Mouse (Mus musculus) embryonic facial prominence, embryonic 13.5 days (tissue): Measurements from ENCODE around the gene Acvr1. TPM values are rescaled to one million over a fixed set of nuclear protein-coding genes. Genes with fewer than 3 reads are reported as not detected.

ENCODE experiments used
- ATAC-seq: fragments of 200-750 bp; cut with Nextera tagmentation; 2 replicates; pipeline ENCODE4 v1.8.0; 2017; ENCODE audit warnings: low read depth; ENCODE audit not compliant: insufficient number of reproducible peaks, insufficient read depth, low FRiP score, low TSS enrichment
- H3K27ac ChIP-seq: fragments of 300-500 bp; sonication (generic); 2 replicates; pipeline ENCODE4 v1.5.1; 2015; ENCODE audit warnings: moderate library complexity, mild to moderate bottlenecking, inconsistent platforms
- H3K27me3 ChIP-seq: fragments of 300-500 bp; sonication (generic); 2 replicates; pipeline ENCODE4 v1.6.1; 2015; ENCODE audit warnings: mild to moderate bottlenecking, inconsistent platforms
- H3K36me3 ChIP-seq: fragments of 300-500 bp; sonication (generic); 2 replicates; pipeline ENCODE4 v1.6.1; 2015; ENCODE audit warnings: mild to moderate bottlenecking, inconsistent platforms
- H3K4me1 ChIP-seq: fragments of 300-500 bp; sonication (generic); 2 replicates; pipeline ENCODE4 v1.6.1; 2015; ENCODE audit warnings: inconsistent platforms
- H3K4me2 ChIP-seq: fragments of 300-500 bp; sonication (generic); 2 replicates; pipeline ENCODE4 v1.6.1; 2015; ENCODE audit warnings: moderate library complexity, mild to moderate bottlenecking, inconsistent platforms
- H3K4me3 ChIP-seq: fragments of 300-500 bp; sonication (generic); 2 replicates; pipeline ENCODE4 v1.5.1; 2015; ENCODE audit warnings: mild to moderate bottlenecking, inconsistent platforms
- H3K9ac ChIP-seq: fragments of 300-500 bp; sonication (generic); 2 replicates; pipeline ENCODE4 v1.6.1; 2015; ENCODE audit warnings: mild to moderate bottlenecking, inconsistent platforms
- H3K9me3 ChIP-seq: fragments of 300-500 bp; sonication (generic); 2 replicates; pipeline ENCODE4 v1.6.1; 2016; ENCODE audit warnings: inconsistent platforms
- WGBS: fragments of 180-500 bp; shearing (Covaris S2); methylation state at CpG from one replicate; pipeline ENCODE4 v1.1.7; 2015; ENCODE audit warnings: mixed read lengths; 5-methylcytosine and 5-hydroxymethylcytosine counted together
- polyA plus RNA-seq: library from polyadenylated mRNA; unstranded; fragments of >200 nt; fragmentation: Nextera tagmentation; extraction: Ambion mirVana; gene quantifications from 2 replicates; pipeline ENCODE4 v1.2.1, GENCODE M21; 2015

The Acvr1 gene
- polyA plus RNA-seq, 1 experiment from 2014 or later: 8.9 TPM

DNA sequence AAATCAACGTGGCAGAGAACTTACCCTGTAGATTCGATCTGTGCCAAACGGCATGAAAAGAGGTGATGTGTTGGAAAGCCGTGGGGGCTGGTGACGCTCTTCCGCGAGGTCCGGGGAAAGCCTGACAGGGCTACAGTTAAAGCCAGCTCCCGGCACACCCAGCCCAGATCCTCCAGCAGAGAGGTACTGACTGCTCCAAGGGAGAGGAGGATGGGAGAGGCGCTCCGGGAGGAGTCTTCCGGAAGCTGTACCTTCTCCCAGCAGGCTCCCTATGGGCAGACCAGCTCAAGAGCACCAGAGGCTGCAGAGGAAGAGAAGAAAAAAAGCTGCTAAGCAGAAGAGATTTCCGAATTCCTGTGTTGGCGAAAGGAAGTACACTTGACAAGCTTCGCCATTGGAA is 51.0 kb downstream of the Acvr1 start:
- ATAC-seq: no peak
- 51% methylated on average over 15 of the region's 15 CpGs for WGBS
- Histone ChIP-seq H3K27me3 (no peaks in the 10 kb centered on the region), H3K27ac (peak overlapping the region; percentile 28), H3K4me3 (no peak overlapping the region), H3K36me3 (peaks cover 4% of the 10 kb centered on the region; the same call in 1 of the 2 replicates), H3K9me3 (no peaks in the 10 kb centered on the region), H3K4me1 (peaks cover 33% of the 10 kb centered on the region), H3K9ac (no peak overlapping the region), H3K4me2 (peak overlapping the region; percentile 21; the same call in 1 of the 2 replicates)

DNA sequence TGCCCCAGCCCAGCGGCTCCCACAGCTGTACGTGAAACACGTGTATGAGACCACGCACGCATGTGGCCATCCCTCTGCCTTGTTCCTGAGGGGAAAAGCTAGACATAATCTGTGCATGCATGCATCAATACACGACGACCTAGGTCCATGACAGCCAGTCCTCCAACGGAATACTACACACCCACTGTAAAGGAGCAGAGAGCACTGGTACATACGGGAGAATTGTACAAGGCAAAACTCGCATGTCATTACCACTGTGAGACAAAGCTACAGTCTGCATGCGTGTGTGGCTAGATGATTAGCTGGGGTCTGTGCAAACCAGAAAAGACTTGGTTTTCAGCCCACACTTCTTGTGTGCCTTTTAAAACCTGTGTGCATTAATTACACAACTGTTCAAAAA is 52.5 kb downstream of the Acvr1 start:
- Histone ChIP-seq H3K36me3 (peaks cover 4% of the 10 kb centered on the region; the same call in 1 of the 2 replicates), H3K9ac (no peak overlapping the region), H3K4me1 (peaks cover 42% of the 10 kb centered on the region), H3K27ac (no peak overlapping the region), H3K9me3 (no peaks in the 10 kb centered on the region), H3K4me3 (no peak overlapping the region), H3K27me3 (no peaks in the 10 kb centered on the region), H3K4me2 (no peak overlapping the region)
- ATAC-seq: no peak
- 93% methylated on average over 11 of the region's 11 CpGs for WGBS

DNA sequence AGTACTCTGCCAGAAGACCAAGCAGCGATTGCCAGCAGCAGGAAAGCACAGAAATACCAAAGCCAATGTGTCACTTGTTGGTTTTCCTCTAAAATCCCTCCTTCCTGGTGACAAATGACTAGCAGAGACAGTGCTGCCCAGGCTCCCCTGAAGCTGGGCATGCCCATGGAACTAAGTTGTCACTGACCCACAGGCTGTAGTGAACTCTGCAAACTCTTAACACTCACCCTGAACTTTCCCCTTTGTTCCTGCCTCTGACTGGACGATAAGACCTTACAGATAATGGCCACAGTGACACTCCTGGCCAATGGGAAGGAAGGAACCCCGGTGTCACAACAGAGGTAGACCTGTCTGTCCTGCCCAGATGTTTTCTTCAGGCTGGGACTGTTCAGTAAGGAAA is 53.7 kb downstream of the Acvr1 start:
- H3K36me3 ChIP-seq: peaks cover 4% of the 10 kb centered on the region; the same call in 1 of the 2 replicates
- H3K4me3 ChIP-seq: no peak overlapping the region
- H3K9me3 ChIP-seq: no peaks in the 10 kb centered on the region
- H3K4me1 ChIP-seq: peaks cover 42% of the 10 kb centered on the region
- H3K4me2 ChIP-seq: no peak overlapping the region
- H3K27me3 ChIP-seq: no peaks in the 10 kb centered on the region
- H3K9ac ChIP-seq: no peak overlapping the region
- no peak overlapping the region for H3K27ac ChIP-seq
- 79% methylated on average over 3 of the region's 3 CpGs for WGBS
- no peak for ATAC-seq

DNA sequence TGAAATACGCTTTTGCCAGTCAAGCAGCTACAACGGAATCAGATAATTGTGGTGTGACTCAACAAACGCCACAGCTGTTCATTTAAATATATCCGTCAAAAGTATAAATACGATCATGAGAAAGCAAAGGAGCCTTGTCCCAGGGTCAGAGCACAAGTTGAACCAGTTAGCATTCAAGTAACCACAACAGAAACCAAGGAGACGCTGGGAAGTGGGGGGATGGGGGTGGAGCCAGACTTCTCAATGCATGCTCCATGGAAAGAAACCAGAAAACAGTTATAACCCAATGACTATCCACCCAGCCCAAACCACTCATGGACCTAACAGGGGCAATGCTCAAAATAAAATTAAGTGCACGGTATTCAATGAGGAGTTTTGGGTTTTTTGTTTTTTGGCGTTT is 56.8 kb downstream of the Acvr1 start:
- Histone ChIP-seq H3K27ac (no peak overlapping the region), H3K4me1 (peaks cover 38% of the 10 kb centered on the region), H3K4me2 (no peak overlapping the region), H3K9me3 (no peaks in the 10 kb centered on the region), H3K9ac (no peak overlapping the region), H3K27me3 (no peaks in the 10 kb centered on the region), H3K36me3 (peaks cover 9% of the 10 kb centered on the region; the same call in 1 of the 2 replicates), H3K4me3 (no peak overlapping the region)
- no peak for ATAC-seq
- WGBS: 66% methylated on average over 8 of the region's 8 CpGs

DNA sequence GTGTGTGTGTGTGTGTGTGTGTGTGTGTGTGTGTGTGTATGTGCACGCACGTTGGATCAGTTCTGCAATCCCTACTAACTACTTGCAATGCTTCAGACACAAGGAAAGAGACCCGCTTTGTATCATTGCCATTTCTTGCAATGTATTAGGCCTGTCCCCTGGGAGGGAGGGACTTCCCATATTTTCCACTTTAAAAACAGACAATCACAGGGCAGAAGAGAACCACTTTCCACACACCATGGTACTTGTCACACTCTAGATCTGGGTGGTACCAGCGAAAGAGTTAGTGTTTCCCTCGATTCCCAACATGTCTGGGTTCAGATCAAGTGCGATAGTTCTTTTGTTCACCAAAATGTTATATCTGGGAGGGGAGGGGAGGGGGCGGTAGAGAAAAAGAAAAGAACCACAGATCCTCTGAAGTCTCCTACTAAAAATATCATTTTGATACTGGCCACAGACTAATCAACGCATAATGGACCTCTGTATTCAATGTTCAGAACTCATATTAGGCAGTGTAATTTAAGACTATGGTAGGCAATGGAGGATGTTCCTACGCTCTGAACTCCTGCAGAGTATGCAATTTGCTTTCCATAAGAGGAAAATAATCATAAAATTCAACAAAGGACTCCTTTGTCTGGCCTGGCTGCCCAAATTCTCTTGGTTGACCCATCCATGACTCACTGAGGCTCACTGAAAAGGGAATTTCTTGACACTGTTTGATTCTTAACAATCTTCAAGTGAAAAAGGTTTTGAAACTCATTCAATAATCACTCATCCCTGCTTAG is 61.5 kb downstream of the Acvr1 start:
- no peak overlapping the region for H3K9ac ChIP-seq
- WGBS: 78% methylated on average over 9 of the region's 9 CpGs
- ATAC-seq: no peak
- H3K36me3 ChIP-seq: peaks cover 6% of the 10 kb centered on the region; the same call in 1 of the 2 replicates
- no peaks in the 10 kb centered on the region for H3K27me3 ChIP-seq
- no peak overlapping the region for H3K4me3 ChIP-seq
- no peaks in the 10 kb centered on the region for H3K9me3 ChIP-seq
- H3K4me2 ChIP-seq: no peak overlapping the region
- H3K4me1 ChIP-seq: peaks cover 18% of the 10 kb centered on the region
- H3K27ac ChIP-seq: no peak overlapping the region

DNA sequence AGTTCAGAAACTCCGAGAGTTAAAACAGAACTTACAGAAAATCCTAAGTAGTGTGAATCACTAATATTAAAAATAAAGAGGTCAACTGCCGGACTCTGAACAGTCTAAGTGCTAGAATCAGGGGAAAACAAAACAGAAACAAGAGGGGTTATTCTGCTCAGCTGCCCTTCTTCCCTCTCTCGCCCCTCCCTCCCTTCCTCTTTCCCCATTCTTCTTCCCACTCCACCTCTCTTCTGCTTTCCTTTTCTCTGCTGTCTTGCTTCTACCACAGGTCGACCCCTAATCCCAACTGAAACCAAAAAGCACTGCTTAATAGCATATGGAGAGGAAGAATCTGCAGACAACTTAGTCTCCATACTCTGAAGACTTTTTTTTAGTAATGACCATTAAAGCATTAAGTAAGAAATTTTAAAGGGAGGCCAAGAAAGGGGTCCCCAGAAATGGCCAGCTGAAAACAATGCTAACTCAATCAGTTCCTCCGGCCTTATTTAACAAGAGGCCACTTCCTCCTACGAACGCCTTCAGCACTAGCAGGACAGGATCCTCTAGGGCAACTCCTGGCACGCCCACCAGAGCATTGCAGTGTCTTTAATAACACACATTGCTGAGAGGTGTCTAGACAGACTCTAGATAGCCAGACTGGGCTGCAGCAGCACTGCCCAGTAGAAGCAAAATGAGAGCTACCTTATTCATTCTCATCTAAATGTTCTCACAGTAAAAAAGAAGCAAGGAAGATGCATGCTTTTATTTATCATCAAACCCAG is 70.1 kb downstream of the Acvr1 start:
- Histone ChIP-seq H3K9ac (no peak overlapping the region), H3K27me3 (no peaks in the 10 kb centered on the region), H3K4me2 (no peak overlapping the region), H3K9me3 (no peaks in the 10 kb centered on the region), H3K4me3 (no peak overlapping the region), H3K27ac (no peak overlapping the region; the same call in 1 of the 2 replicates), H3K36me3 (peaks cover 7% of the 10 kb centered on the region; the same call in 1 of the 2 replicates), H3K4me1 (no peaks in the 10 kb centered on the region)
- 59% methylated on average over 8 of the region's 8 CpGs for WGBS
- no peak for ATAC-seq

DNA sequence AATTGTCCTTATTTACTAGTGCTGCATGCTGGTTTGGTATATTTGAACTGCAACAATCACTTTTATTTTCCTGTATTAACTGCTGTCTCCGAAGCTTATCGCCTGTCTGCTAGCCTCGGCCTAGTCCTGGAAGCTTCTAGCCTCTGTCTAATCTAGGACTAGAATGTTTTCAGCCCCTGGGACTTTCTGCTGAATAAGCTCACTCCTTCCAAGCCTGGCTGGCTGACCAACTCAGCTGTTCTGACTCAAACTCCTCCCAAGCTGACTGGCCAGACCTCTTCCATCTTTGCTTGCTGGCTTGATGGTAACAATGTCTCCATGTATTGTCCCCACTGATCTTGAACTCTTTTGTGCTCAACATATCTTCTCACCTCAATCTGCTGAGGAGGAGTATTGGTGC is 71.7 kb downstream of the Acvr1 start:
- Histone ChIP-seq H3K4me1 (no peaks in the 10 kb centered on the region), H3K27ac (no peak overlapping the region), H3K4me3 (no peak overlapping the region), H3K9me3 (no peaks in the 10 kb centered on the region), H3K4me2 (no peak overlapping the region), H3K36me3 (peaks cover 7% of the 10 kb centered on the region; the same call in 1 of the 2 replicates), H3K27me3 (no peaks in the 10 kb centered on the region), H3K9ac (no peak overlapping the region)
- WGBS: 89% methylated on average over 3 of the region's 3 CpGs
- no peak for ATAC-seq

DNA sequence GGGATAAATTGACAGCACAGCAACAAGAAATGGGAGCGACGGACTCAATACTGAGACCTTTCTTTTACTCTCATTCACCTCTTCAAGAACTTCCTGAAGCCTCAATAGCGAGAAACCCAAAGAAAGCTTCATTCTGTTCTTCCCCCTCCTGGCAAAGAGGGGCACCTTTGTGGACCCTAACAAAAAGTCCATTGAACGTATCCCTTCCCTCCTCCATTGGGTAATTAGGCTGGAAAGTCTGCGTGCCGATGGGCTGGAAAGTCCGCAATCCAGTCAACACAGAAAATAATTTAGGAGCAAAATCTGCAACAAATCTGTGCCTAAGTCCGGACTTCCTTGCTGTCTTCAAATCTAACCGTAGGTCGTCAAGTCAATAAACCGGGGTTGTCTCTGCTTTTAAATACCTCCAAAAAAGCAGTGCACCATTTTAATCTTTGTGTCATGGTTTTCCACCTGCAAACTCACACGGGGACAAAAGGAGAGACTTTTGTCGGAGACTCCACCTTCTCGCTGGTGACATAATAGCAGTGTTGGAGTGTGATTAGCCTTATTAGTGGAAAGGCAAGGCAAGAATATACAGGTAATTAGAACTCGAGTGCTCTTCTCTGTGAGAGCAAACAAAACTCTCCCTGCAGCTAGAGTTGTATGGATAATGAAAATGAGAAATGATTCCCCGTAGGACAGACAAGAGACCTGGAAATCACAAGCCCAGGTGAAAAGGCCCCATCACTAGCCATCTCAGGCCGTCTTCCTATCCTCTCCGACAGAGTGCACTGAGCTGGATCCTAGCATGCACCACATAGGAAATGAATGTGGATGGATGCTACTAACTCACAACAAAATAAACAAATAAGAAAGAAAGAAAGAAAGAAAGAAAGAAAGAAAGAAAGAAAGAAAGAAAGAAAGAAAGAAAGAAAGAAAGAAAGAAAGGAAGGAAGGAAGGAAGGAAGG is 73.0 kb downstream of the Acvr1 start:
- ATAC-seq: no peak

DNA sequence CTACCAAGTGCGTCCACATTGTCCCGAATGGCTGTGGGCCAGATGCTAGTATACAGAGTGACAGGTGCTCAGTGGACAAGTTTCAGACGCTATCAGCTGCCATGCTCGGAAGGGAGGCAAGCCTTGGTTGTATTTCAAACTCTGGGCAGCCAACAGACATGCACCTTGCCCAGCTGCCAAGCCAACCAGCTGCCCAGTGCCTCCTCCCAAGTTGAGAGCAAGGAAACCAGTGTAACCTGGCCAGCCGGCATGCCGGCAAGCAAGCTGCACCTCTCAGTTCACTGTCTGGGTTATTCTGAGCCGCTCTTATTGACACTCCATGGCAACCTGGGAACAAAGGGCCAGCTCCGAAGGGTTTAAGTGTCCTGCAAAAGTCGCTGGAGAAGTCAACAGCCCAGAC is 77.7 kb downstream of the Acvr1 start:
- Histone ChIP-seq H3K9ac (no peak overlapping the region), H3K4me1 (peaks cover 29% of the 10 kb centered on the region), H3K4me3 (no peak overlapping the region), H3K27me3 (no peaks in the 10 kb centered on the region), H3K36me3 (peaks cover 3% of the 10 kb centered on the region; the same call in 1 of the 2 replicates), H3K9me3 (no peaks in the 10 kb centered on the region), H3K4me2 (no peak overlapping the region), H3K27ac (no peak overlapping the region)
- ATAC-seq: no peak
- 91% methylated on average over 9 of the region's 9 CpGs for WGBS

More for the DNA sequence above, 73.0 kb downstream of the Acvr1 start:
- no peak overlapping the region for H3K4me2 ChIP-seq
- no peaks in the 10 kb centered on the region for H3K4me1 ChIP-seq
- peaks cover 10% of the 10 kb centered on the region; the same call in 1 of the 2 replicates for H3K36me3 ChIP-seq
- 45% methylated on average over 18 of the region's 18 CpGs for WGBS
- H3K27me3 ChIP-seq: no peaks in the 10 kb centered on the region
- no peak overlapping the region for H3K27ac ChIP-seq
- no peak overlapping the region for H3K4me3 ChIP-seq
- no peak overlapping the region for H3K9ac ChIP-seq
- H3K9me3 ChIP-seq: no peaks in the 10 kb centered on the region

DNA sequence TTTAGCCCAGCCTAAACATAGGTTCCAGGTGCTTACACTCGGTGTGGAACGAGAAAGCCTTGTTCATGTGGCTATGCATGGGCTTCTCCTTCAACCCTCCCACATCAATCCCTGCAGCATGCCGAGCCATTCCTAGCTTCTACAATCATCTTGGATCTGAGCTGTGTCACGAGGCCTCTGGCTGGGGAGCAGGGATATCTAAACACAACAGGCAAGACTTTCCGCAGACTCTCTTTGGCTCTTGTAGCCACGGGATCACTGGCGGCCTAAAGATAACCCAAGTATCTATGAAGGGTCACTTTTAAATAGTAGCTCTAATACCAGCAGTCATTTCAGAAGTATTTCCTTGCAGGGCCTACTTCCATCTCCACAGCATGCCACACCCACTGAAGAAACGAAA is 78.6 kb downstream of the Acvr1 start:
- no peak for ATAC-seq
- 91% methylated on average over 8 of the region's 8 CpGs for WGBS
- no peak overlapping the region for H3K9ac ChIP-seq
- no peak overlapping the region for H3K27ac ChIP-seq
- no peak overlapping the region for H3K4me3 ChIP-seq
- H3K4me2 ChIP-seq: no peak overlapping the region
- H3K27me3 ChIP-seq: no peaks in the 10 kb centered on the region
- H3K9me3 ChIP-seq: no peaks in the 10 kb centered on the region
- peaks cover 32% of the 10 kb centered on the region for H3K4me1 ChIP-seq
- H3K36me3 ChIP-seq: peaks cover 3% of the 10 kb centered on the region; the same call in 1 of the 2 replicates

DNA sequence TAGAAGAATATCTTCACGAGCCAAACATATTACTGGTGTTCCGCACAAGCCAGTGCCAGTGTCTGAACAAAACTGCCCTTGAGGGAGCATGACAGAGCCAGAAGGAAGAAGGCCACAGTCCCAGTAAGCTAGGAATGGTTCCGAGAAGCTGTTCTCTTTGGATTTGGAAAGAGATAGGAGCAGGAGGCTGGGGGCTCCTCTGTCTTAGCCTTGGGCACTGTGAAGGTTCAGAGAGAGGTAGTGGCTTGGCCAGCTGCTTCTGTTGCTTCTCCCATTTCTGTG is 79.7 kb downstream of the Acvr1 start:
- Histone ChIP-seq H3K4me3 (no peak overlapping the region), H3K4me2 (no peak overlapping the region), H3K27ac (no peak overlapping the region), H3K4me1 (peaks cover 32% of the 10 kb centered on the region), H3K36me3 (peaks cover 3% of the 10 kb centered on the region; the same call in 1 of the 2 replicates), H3K27me3 (no peaks in the 10 kb centered on the region), H3K9me3 (no peaks in the 10 kb centered on the region), H3K9ac (no peak overlapping the region)
- WGBS: 66% methylated on average over 3 of the region's 3 CpGs
- no peak for ATAC-seq
